Mouse (Mus musculus): Measurements from ENCODE around the gene Scube2. TPM values are rescaled to one million over a fixed set of nuclear protein-coding genes. Genes with fewer than 3 reads are reported as not detected.

Gene Scube2
- polyA plus RNA-seq, 1 experiment from 2014 or later: 0.38 TPM

DNA sequence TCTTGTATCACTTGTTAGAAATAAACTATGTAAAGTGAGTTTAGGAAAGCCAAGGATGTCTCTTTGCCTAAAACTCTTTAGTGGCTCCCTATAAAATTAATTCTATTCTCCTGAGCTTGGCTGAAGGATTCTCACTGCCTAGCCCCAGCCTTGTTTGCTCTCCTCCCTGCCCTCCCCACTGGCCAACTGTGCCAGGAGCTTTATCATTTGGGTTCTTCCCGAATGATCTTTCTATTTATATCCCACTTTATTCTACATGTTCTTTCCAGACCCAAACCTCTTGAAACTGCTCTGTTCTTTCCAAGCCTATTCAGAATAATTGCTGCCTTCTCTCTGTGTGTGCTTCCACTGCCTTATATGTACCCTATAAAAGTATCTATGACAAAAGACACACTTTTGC, 62.0 kb downstream of the Scube2 start:
- Histone ChIP-seq H3K9ac (ENCODE audit: low read depth, low read length) (no peak overlapping the region), H3K4me2 (no peak overlapping the region), H3K9me3 (ENCODE audit: control insufficient read depth, low read length) (no peaks in the 10 kb centered on the region), H3K27me3 (replicated peaks; ENCODE audit: control insufficient read depth, insufficient read depth, low read length) (no peaks in the 10 kb centered on the region), H3K27ac (ENCODE audit: low read depth, low read length) (no peak overlapping the region), H3K4me1 (replicated peaks; ENCODE audit: control insufficient read depth, insufficient read depth, low read length) (no peaks in the 10 kb centered on the region), H3K36me3 (ENCODE audit: control insufficient read depth, insufficient read depth, low read length) (no peaks in the 10 kb centered on the region), H3K4me3 (ENCODE audit: low read depth, low read length) (no peak overlapping the region)
- WGBS: 60% methylated on average over 1 of the region's 1 CpGs
- DNase-seq (ENCODE audit: low spot score) (no peak), ATAC-seq (replicated peaks; ENCODE audit: low FRiP score) (no peak)

DNA sequence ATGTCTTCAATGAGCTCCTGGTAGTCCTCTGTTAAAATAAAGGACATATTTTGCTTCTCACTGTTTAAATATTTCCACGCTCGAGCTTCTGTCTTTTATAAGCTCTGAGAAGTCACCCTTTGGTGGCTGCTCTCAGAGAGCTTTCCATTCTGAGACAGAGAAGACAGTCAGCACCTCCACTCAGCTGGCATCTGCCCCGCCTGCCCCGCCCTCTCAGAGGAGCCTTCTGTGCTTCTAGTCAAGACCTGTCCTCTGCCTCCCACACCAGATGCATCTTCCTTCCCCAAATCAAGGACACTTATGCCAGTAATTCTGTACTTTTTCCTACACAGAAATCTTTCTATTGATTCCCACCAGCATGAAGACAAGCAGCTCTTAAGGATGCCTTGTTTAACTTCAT, 64.9 kb downstream of the Scube2 start:
- H3K27ac ChIP-seq (ENCODE audit: low read depth, low read length): no peak overlapping the region
- no peaks in the 10 kb centered on the region for H3K27me3 ChIP-seq (replicated peaks; ENCODE audit: control insufficient read depth, insufficient read depth, low read length)
- no peak for DNase-seq (ENCODE audit: low spot score)
- H3K9ac ChIP-seq (ENCODE audit: low read depth, low read length): no peak overlapping the region
- no peaks in the 10 kb centered on the region for H3K9me3 ChIP-seq (ENCODE audit: control insufficient read depth, low read length)
- no peaks in the 10 kb centered on the region for H3K36me3 ChIP-seq (ENCODE audit: control insufficient read depth, insufficient read depth, low read length)
- H3K4me1 ChIP-seq (replicated peaks; ENCODE audit: control insufficient read depth, insufficient read depth, low read length): no peaks in the 10 kb centered on the region; the same call in 1 of the 2 replicates
- H3K4me2 ChIP-seq: no peak overlapping the region
- 76% methylated on average over 4 of the region's 4 CpGs for WGBS
- ATAC-seq (replicated peaks; ENCODE audit: low FRiP score): no peak
- no peak overlapping the region for H3K4me3 ChIP-seq (ENCODE audit: low read depth, low read length)

GRCm38 (mm10) chr7:109799168-109799567, 66.3 kb downstream of the Scube2 start:
- WGBS: 86% methylated on average over 11 of the region's 11 CpGs

DNA sequence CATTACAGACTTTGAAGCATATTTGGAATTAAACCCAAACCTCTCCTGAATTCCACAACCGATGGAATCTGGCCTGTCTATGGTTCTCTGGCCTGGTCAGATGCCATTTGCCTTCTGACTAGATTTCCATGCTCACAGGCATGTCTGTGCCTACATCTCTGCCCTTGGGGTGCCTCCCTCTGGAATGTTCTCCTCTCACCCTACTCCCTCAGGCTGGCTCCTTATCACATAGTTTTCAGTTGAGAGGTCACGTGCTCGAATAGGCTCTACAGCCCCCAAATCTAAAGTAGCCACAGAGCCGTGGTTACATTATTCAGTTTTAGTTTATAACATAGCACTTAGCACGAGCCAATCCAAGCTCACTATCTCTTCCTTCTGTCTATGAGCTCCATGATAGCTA, 69.9 kb downstream of the Scube2 start:
- H3K4me2 ChIP-seq: no peak overlapping the region
- H3K9me3 ChIP-seq (ENCODE audit: control insufficient read depth, low read length): no peaks in the 10 kb centered on the region
- DNase-seq (ENCODE audit: low spot score) (no peak), ATAC-seq (replicated peaks; ENCODE audit: low FRiP score) (no peak)
- no peaks in the 10 kb centered on the region; the same call in 1 of the 2 replicates for H3K4me1 ChIP-seq (replicated peaks; ENCODE audit: control insufficient read depth, insufficient read depth, low read length)
- H3K27me3 ChIP-seq (replicated peaks; ENCODE audit: control insufficient read depth, insufficient read depth, low read length): no peaks in the 10 kb centered on the region
- H3K36me3 ChIP-seq (ENCODE audit: control insufficient read depth, insufficient read depth, low read length): no peaks in the 10 kb centered on the region
- H3K4me3 ChIP-seq (ENCODE audit: low read depth, low read length): no peak overlapping the region
- no peak overlapping the region for H3K27ac ChIP-seq (ENCODE audit: low read depth, low read length)
- 48% methylated on average over 5 of the region's 5 CpGs for WGBS
- no peak overlapping the region for H3K9ac ChIP-seq (ENCODE audit: low read depth, low read length)

More at GRCm38 (mm10) chr7:109799168-109799567, 66.3 kb downstream of the Scube2 start:
- H3K27me3 ChIP-seq (replicated peaks; ENCODE audit: control insufficient read depth, insufficient read depth, low read length): no peaks in the 10 kb centered on the region
- no peak overlapping the region for H3K9ac ChIP-seq (ENCODE audit: low read depth, low read length)
- H3K27ac ChIP-seq (ENCODE audit: low read depth, low read length): no peak overlapping the region
- no peak overlapping the region for H3K4me2 ChIP-seq
- H3K36me3 ChIP-seq (ENCODE audit: control insufficient read depth, insufficient read depth, low read length): no peaks in the 10 kb centered on the region
- no peak for DNase-seq (ENCODE audit: low spot score)
- H3K4me1 ChIP-seq (replicated peaks; ENCODE audit: control insufficient read depth, insufficient read depth, low read length): no peaks in the 10 kb centered on the region; the same call in 1 of the 2 replicates
- no peak overlapping the region for H3K4me3 ChIP-seq (ENCODE audit: low read depth, low read length)
- no peaks in the 10 kb centered on the region for H3K9me3 ChIP-seq (ENCODE audit: control insufficient read depth, low read length)
- no peak for ATAC-seq (replicated peaks; ENCODE audit: low FRiP score)

- WGBS: 76% methylated on average over 2 of the region's 2 CpGs
Observed at GRCm38 (mm10) chr7:109794556-109794955, 70.9 kb downstream of the Scube2 start.

GRCm38 (mm10) chr7:109792759-109793158, 72.7 kb downstream of the Scube2 start:
- ATAC-seq (replicated peaks; ENCODE audit: low FRiP score) (peak; percentile 26; the same call in 1 of the 2 replicates), DNase-seq (ENCODE audit: low spot score) (no peak)
- H3K4me1 ChIP-seq (replicated peaks; ENCODE audit: control insufficient read depth, insufficient read depth, low read length): no peaks in the 10 kb centered on the region; the same call in 1 of the 2 replicates
- H3K9ac ChIP-seq (ENCODE audit: low read depth, low read length): no peak overlapping the region
- no peaks in the 10 kb centered on the region for H3K9me3 ChIP-seq (ENCODE audit: control insufficient read depth, low read length)
- no peak overlapping the region for H3K4me3 ChIP-seq (ENCODE audit: low read depth, low read length)
- H3K4me2 ChIP-seq: no peak overlapping the region
- H3K36me3 ChIP-seq (ENCODE audit: control insufficient read depth, insufficient read depth, low read length): no peaks in the 10 kb centered on the region
- H3K27me3 ChIP-seq (replicated peaks; ENCODE audit: control insufficient read depth, insufficient read depth, low read length): no peaks in the 10 kb centered on the region
- H3K27ac ChIP-seq (ENCODE audit: low read depth, low read length): no peak overlapping the region
- WGBS: 71% methylated on average over 2 of the region's 2 CpGs

More at GRCm38 (mm10) chr7:109794556-109794955, 70.9 kb downstream of the Scube2 start:
- H3K36me3 ChIP-seq (ENCODE audit: control insufficient read depth, insufficient read depth, low read length): no peaks in the 10 kb centered on the region
- no peak overlapping the region for H3K27ac ChIP-seq (ENCODE audit: low read depth, low read length)
- no peaks in the 10 kb centered on the region for H3K27me3 ChIP-seq (replicated peaks; ENCODE audit: control insufficient read depth, insufficient read depth, low read length)
- H3K9me3 ChIP-seq (ENCODE audit: control insufficient read depth, low read length): no peaks in the 10 kb centered on the region
- no peaks in the 10 kb centered on the region; the same call in 1 of the 2 replicates for H3K4me1 ChIP-seq (replicated peaks; ENCODE audit: control insufficient read depth, insufficient read depth, low read length)
- no peak overlapping the region for H3K9ac ChIP-seq (ENCODE audit: low read depth, low read length)
- no peak for ATAC-seq (replicated peaks; ENCODE audit: low FRiP score)
- H3K4me2 ChIP-seq: no peak overlapping the region
- H3K4me3 ChIP-seq (ENCODE audit: low read depth, low read length): no peak overlapping the region
- no peak for DNase-seq (ENCODE audit: low spot score)

GRCm38 (mm10) chr7:109790818-109791217, 74.7 kb downstream of the Scube2 start:
- Histone ChIP-seq H3K4me2 (no peak overlapping the region), H3K4me3 (ENCODE audit: low read depth, low read length) (no peak overlapping the region), H3K27ac (ENCODE audit: low read depth, low read length) (no peak overlapping the region), H3K36me3 (ENCODE audit: control insufficient read depth, insufficient read depth, low read length) (no peaks in the 10 kb centered on the region), H3K9me3 (ENCODE audit: control insufficient read depth, low read length) (no peaks in the 10 kb centered on the region), H3K4me1 (replicated peaks; ENCODE audit: control insufficient read depth, insufficient read depth, low read length) (no peaks in the 10 kb centered on the region; the same call in 1 of the 2 replicates), H3K9ac (ENCODE audit: low read depth, low read length) (no peak overlapping the region), H3K27me3 (replicated peaks; ENCODE audit: control insufficient read depth, insufficient read depth, low read length) (no peaks in the 10 kb centered on the region)
- ATAC-seq (replicated peaks; ENCODE audit: low FRiP score): no peak
- 73% methylated on average over 3 of the region's 3 CpGs for WGBS
- DNase-seq (ENCODE audit: low spot score): no peak

GRCm38 (mm10) chr7:109787860-109788259, 77.6 kb downstream of the Scube2 start:
- WGBS: 49% methylated on average over 2 of the region's 2 CpGs
- no peaks in the 10 kb centered on the region for H3K4me1 ChIP-seq (replicated peaks; ENCODE audit: control insufficient read depth, insufficient read depth, low read length)
- H3K9me3 ChIP-seq (ENCODE audit: control insufficient read depth, low read length): no peaks in the 10 kb centered on the region
- H3K36me3 ChIP-seq (ENCODE audit: control insufficient read depth, insufficient read depth, low read length): no peaks in the 10 kb centered on the region
- H3K4me3 ChIP-seq (ENCODE audit: low read depth, low read length): no peak overlapping the region
- H3K27ac ChIP-seq (ENCODE audit: low read depth, low read length): no peak overlapping the region
- no peak overlapping the region for H3K9ac ChIP-seq (ENCODE audit: low read depth, low read length)
- DNase-seq (ENCODE audit: low spot score) (no peak), ATAC-seq (replicated peaks; ENCODE audit: low FRiP score) (no peak)
- H3K27me3 ChIP-seq (replicated peaks; ENCODE audit: control insufficient read depth, insufficient read depth, low read length): peaks cover 9% of the 10 kb centered on the region; the same call in 1 of the 2 replicates
- no peak overlapping the region for H3K4me2 ChIP-seq

- peaks cover 7% of the 10 kb centered on the region for H3K4me1 ChIP-seq (replicated peaks; ENCODE audit: control insufficient read depth, insufficient read depth, low read length)
- no peak overlapping the region for H3K27ac ChIP-seq (ENCODE audit: low read depth, low read length)
- ATAC-seq (replicated peaks; ENCODE audit: low FRiP score) (no peak), DNase-seq (ENCODE audit: low spot score) (no peak)
- 56% methylated on average over 7 of the region's 7 CpGs for WGBS
- H3K9ac ChIP-seq (ENCODE audit: low read depth, low read length): no peak overlapping the region
- peaks cover 46% of the 10 kb centered on the region for H3K27me3 ChIP-seq (replicated peaks; ENCODE audit: control insufficient read depth, insufficient read depth, low read length)
- H3K4me2 ChIP-seq: no peak overlapping the region
- H3K36me3 ChIP-seq (ENCODE audit: control insufficient read depth, insufficient read depth, low read length): no peaks in the 10 kb centered on the region
- H3K9me3 ChIP-seq (ENCODE audit: control insufficient read depth, low read length): no peaks in the 10 kb centered on the region
- no peak overlapping the region for H3K4me3 ChIP-seq (ENCODE audit: low read depth, low read length)
Observed at GRCm38 (mm10) chr7:109783281-109783680, 82.2 kb downstream of the Scube2 start.

Data from liver, embryonic 11.5 days (tissue).